Mouse (Mus musculus): ENCODE measurements at regions not wholly inside any gene's neighbourhood (a gene's known extent, or its start where the extent isn't known, plus 50 kb on each side); places are given as distances from the start of the nearest gene placed in this dataset.
A peak's percentile ranks its signal among the peaks of the same experiment; 100 is the strongest.

GRCm38 (mm10) chr17:93555872-93556271 lies 357.1 kb downstream of the Adcyap1 start:
- 53% methylated on average over 1 of the region's 1 CpGs for WGBS
- no peak for ATAC-seq

GRCm38 (mm10) chr17:93563277-93563772 lies 364.5 kb downstream of the Adcyap1 start:
- Histone ChIP-seq H3K27ac (no peak overlapping the region), H3K36me3 (ENCODE audit: insufficient read depth, low read length) (no peaks in the 10 kb centered on the region), H3K4me3 (ENCODE audit: low read length) (no peak overlapping the region), H3K4me2 (ENCODE audit: low read depth, low read length) (no peak overlapping the region), H3K9ac (replicated peaks; ENCODE audit: low read length) (no peak overlapping the region), H3K9me3 (ENCODE audit: low read length) (no peaks in the 10 kb centered on the region), H3K4me1 (ENCODE audit: insufficient read depth, low read length) (no peaks in the 10 kb centered on the region), H3K27me3 (ENCODE audit: insufficient read depth, low read length) (no peaks in the 10 kb centered on the region)
- DNase-seq (ENCODE audit: low spot score) = no peak
- TF ChIP-seq CTCF (IDR thresholded peaks at IDR 0.05; ENCODE audit: low read depth) = no peak
- no peak for ATAC-seq
- WGBS = 56% methylated on average over 1 of the region's 1 CpGs

More at GRCm38 (mm10) chr17:93555872-93556271, 357.1 kb downstream of the Adcyap1 start:
- Histone ChIP-seq H3K27me3 (ENCODE audit: insufficient read depth, low read length) (no peaks in the 10 kb centered on the region), H3K4me1 (ENCODE audit: insufficient read depth, low read length) (no peaks in the 10 kb centered on the region), H3K27ac (no peak overlapping the region), H3K4me2 (ENCODE audit: low read depth, low read length) (no peak overlapping the region), H3K36me3 (ENCODE audit: insufficient read depth, low read length) (no peaks in the 10 kb centered on the region), H3K9me3 (ENCODE audit: low read length) (no peaks in the 10 kb centered on the region), H3K9ac (replicated peaks; ENCODE audit: low read length) (no peak overlapping the region), H3K4me3 (ENCODE audit: low read length) (no peak overlapping the region)
- TF ChIP-seq CTCF (IDR thresholded peaks at IDR 0.05; ENCODE audit: low read depth) = no peak
- no peak for DNase-seq (ENCODE audit: low spot score)

GRCm38 (mm10) chr17:93579981-93580380 lies 381.2 kb downstream of the Adcyap1 start:
- H3K4me1 ChIP-seq (ENCODE audit: insufficient read depth, low read length) = no peaks in the 10 kb centered on the region
- WGBS = 80% methylated on average over 5 of the region's 5 CpGs
- H3K4me2 ChIP-seq (ENCODE audit: low read depth, low read length) = no peak overlapping the region
- DNase-seq (ENCODE audit: low spot score) = no peak
- H3K27ac ChIP-seq = no peak overlapping the region
- ATAC-seq = no peak
- TF ChIP-seq CTCF (IDR thresholded peaks at IDR 0.05; ENCODE audit: low read depth) = no peak
- H3K9ac ChIP-seq (replicated peaks; ENCODE audit: low read length) = no peak overlapping the region
- no peaks in the 10 kb centered on the region for H3K36me3 ChIP-seq (ENCODE audit: insufficient read depth, low read length)
- no peaks in the 10 kb centered on the region for H3K27me3 ChIP-seq (ENCODE audit: insufficient read depth, low read length)
- H3K9me3 ChIP-seq (ENCODE audit: low read length) = no peaks in the 10 kb centered on the region
- H3K4me3 ChIP-seq (ENCODE audit: low read length) = no peak overlapping the region

GRCm38 (mm10) chr17:93598181-93598685 lies 399.4 kb downstream of the Adcyap1 start:
- H3K27ac ChIP-seq = no peak overlapping the region
- no peak for TF ChIP-seq CTCF (IDR thresholded peaks at IDR 0.05; ENCODE audit: low read depth)
- DNase-seq (ENCODE audit: low spot score) = no peak

GRCm38 (mm10) chr17:93600236-93600635 lies 401.4 kb downstream of the Adcyap1 start:
- no peaks in the 10 kb centered on the region for H3K9me3 ChIP-seq (ENCODE audit: low read length)
- H3K36me3 ChIP-seq (ENCODE audit: insufficient read depth, low read length) = no peaks in the 10 kb centered on the region
- ATAC-seq = no peak
- no peaks in the 10 kb centered on the region for H3K27me3 ChIP-seq (ENCODE audit: insufficient read depth, low read length)
- DNase-seq (ENCODE audit: low spot score) = no peak
- no peak overlapping the region for H3K27ac ChIP-seq
- no peak overlapping the region for H3K4me3 ChIP-seq (ENCODE audit: low read length)
- H3K4me2 ChIP-seq (ENCODE audit: low read depth, low read length) = no peak overlapping the region
- 80% methylated on average over 3 of the region's 3 CpGs for WGBS
- no peak for TF ChIP-seq CTCF (IDR thresholded peaks at IDR 0.05; ENCODE audit: low read depth)
- H3K4me1 ChIP-seq (ENCODE audit: insufficient read depth, low read length) = no peaks in the 10 kb centered on the region
- no peak overlapping the region for H3K9ac ChIP-seq (replicated peaks; ENCODE audit: low read length)

More at GRCm38 (mm10) chr17:93598181-93598685, 399.4 kb downstream of the Adcyap1 start:
- Histone ChIP-seq H3K9me3 (ENCODE audit: low read length) (no peaks in the 10 kb centered on the region), H3K36me3 (ENCODE audit: insufficient read depth, low read length) (no peaks in the 10 kb centered on the region), H3K4me3 (ENCODE audit: low read length) (no peak overlapping the region), H3K9ac (replicated peaks; ENCODE audit: low read length) (no peak overlapping the region), H3K27me3 (ENCODE audit: insufficient read depth, low read length) (no peaks in the 10 kb centered on the region), H3K4me2 (ENCODE audit: low read depth, low read length) (no peak overlapping the region), H3K4me1 (ENCODE audit: insufficient read depth, low read length) (no peaks in the 10 kb centered on the region)
- WGBS = 93% methylated on average over 2 of the region's 2 CpGs
- ATAC-seq = no peak

GRCm38 (mm10) chr17:93609261-93609660 lies 410.4 kb downstream of the Adcyap1 start:
- no peak overlapping the region for H3K27ac ChIP-seq
- H3K36me3 ChIP-seq (ENCODE audit: insufficient read depth, low read length) = no peaks in the 10 kb centered on the region
- H3K9me3 ChIP-seq (ENCODE audit: low read length) = no peaks in the 10 kb centered on the region
- H3K9ac ChIP-seq (replicated peaks; ENCODE audit: low read length) = no peak overlapping the region
- ATAC-seq = no peak; the same call in 1 of the 2 replicates
- no peaks in the 10 kb centered on the region for H3K27me3 ChIP-seq (ENCODE audit: insufficient read depth, low read length)
- no peak for TF ChIP-seq CTCF (IDR thresholded peaks at IDR 0.05; ENCODE audit: low read depth)
- WGBS = 50% methylated on average over 1 of the region's 1 CpGs
- H3K4me2 ChIP-seq (ENCODE audit: low read depth, low read length) = no peak overlapping the region
- H3K4me3 ChIP-seq (ENCODE audit: low read length) = no peak overlapping the region
- H3K4me1 ChIP-seq (ENCODE audit: insufficient read depth, low read length) = no peaks in the 10 kb centered on the region
- DNase-seq (ENCODE audit: low spot score) = no peak

GRCm38 (mm10) chr17:93609942-93610596 lies 411.3 kb downstream of the Adcyap1 start:
- 47% methylated on average over 1 of the region's 1 CpGs for WGBS
- Histone ChIP-seq H3K36me3 (ENCODE audit: insufficient read depth, low read length) (no peaks in the 10 kb centered on the region), H3K27ac (no peak overlapping the region), H3K4me2 (ENCODE audit: low read depth, low read length) (no peak overlapping the region), H3K4me3 (ENCODE audit: low read length) (no peak overlapping the region), H3K9ac (replicated peaks; ENCODE audit: low read length) (no peak overlapping the region), H3K4me1 (ENCODE audit: insufficient read depth, low read length) (no peaks in the 10 kb centered on the region), H3K9me3 (ENCODE audit: low read length) (no peaks in the 10 kb centered on the region), H3K27me3 (ENCODE audit: insufficient read depth, low read length) (no peaks in the 10 kb centered on the region)
- ATAC-seq (peak; percentile 78), DNase-seq (ENCODE audit: low spot score) (peak; percentile 33)
- TF ChIP-seq CTCF (IDR thresholded peaks at IDR 0.05; ENCODE audit: low read depth) = no peak

Data from hindbrain, postnatal 0 days (tissue).